Mouse (Mus musculus): ENCODE data around the gene Tmem178.

The Tmem178 gene

DNA sequence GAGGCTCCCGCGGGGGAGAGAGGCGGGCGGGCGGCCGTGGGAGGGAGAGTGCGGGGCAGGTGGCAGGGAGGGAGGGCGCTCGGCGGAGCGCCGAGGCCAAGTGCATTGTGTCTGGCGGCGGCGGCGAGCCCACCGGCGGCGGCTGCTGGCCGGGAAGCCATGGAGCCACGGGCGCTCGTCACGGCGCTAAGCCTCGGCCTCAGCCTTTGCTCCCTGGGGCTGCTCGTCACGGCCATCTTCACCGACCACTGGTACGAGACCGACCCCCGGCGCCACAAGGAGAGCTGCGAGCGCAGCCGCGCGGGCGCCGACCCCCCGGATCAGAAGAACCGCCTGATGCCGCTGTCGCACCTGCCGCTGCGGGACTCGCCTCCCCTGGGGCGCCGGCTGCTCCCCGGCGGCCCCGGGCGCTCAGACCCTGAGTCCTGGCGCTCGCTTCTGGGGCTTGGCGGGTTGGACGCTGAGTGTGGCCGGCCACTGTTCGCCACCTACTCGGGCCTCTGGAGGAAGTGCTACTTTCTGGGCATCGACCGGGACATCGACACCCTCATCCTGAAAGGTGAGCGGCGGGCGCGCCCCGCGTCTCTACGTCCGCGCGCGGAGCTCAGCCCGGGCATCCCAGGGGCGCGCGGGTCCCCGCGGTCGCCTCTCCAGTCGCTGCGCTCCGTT lies at the start of gene Tmem178:
TSS of gene Tmem178 (plus strand) at position 103 of the 669 bp plus-strand sequence.
- DNase-seq (ENCODE audit: low read depth, low spot score), result no peak

- DNase-seq (ENCODE audit: low read depth, low spot score), result no peak
Measured at GRCm38 (mm10) chr17:80896481-80896880, 48.0 kb upstream of the Tmem178 start.

GRCm38 (mm10) chr17:80897709-80898440 lies 46.6 kb upstream of the Tmem178 start:
- DNase-seq (ENCODE audit: low read depth, low spot score), result no peak

DNA sequence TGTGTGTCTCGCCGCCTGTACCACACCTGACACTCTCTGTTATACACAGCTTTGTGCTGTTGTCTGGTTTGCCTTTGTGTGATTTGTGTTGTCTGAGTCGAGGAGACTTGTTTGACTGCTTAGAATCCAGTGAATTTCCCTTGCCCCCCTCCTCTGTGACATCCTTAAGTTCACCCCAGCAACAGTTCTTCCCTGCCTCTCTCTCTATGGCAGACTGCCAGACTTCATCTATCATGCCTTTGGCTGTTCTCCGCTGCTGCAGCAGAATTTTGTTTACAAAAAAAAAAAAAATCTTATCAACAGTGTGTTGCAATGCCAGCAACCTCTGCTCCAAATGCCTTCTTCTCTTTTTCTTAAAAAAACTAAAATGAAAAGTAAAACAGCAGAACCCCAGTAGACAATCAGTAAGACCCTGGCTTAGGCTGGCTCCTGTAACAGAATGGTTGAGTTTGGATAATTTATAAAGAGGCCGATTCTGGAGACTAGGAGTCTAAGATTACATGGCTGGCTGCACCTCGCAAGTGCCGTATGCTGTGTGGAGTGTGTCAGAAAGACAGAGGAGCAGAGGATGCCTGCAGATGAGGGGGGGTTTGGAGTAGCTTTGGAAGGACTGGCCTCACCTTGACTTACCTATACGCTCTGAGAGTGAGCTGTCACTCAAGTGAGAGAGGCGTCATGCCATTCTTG lies 44.8 kb upstream of the Tmem178 start:
- no peak for DNase-seq (ENCODE audit: low read depth, low spot score)

DNA sequence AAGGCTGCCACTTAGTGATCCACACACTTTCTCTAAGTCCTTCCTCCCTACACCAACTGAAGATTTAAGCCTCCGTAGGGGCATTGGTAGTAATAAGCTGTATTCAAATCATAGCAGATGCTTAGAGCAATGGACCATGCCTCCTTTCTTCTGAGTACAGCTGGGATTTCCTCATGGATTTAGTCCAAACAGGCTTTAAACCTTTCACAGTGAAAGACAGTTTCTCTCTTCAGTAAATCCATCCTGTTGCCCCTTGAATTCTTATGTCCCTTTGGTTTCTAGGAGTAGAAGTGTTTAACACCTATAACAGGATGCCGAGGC lies 44.3 kb upstream of the Tmem178 start:
- DNase-seq (ENCODE audit: low read depth, low spot score), result no peak

GRCm38 (mm10) chr17:80901885-80902284 lies 42.5 kb upstream of the Tmem178 start:
- DNase-seq (ENCODE audit: low read depth, low spot score), result no peak

DNA sequence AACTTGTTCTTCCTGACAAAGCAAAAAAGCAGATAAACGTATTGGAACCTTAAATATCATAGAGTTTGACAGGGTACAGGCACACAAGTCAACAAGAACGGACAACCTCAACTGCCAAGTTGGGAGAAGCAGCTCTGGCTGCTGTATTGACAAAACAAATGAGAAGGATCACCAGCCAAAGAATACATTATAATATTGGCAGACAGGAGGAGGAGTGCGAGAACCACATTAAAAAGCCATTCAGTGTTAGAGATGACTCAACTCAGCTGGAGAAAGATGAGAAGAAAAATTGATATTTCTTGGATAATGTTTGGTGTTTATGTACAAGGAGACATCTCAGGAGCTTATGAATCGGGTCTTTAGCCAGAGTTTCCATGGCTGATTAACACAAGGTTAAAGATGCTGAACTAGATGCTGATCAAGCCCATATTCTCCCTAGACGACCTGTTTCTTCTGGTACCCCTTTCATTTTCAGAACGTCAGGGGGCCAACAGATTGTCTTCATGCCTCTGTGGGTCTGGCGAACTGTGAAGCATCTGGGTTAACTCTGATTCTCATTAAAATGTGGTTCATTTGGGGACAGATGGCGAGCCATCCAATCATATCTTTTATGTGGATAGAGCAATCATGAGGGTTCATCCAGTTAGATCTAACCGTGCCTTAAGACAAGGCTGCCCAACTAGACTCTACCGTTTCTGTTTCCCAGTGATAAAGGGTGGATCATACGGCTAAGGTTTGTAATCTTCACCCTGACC lies 41.1 kb upstream of the Tmem178 start:
- DNase-seq (ENCODE audit: low read depth, low spot score), result no peak

GRCm38 (mm10) chr17:80904061-80904460 lies 40.4 kb upstream of the Tmem178 start:
- no peak for DNase-seq (ENCODE audit: low read depth, low spot score)

DNA sequence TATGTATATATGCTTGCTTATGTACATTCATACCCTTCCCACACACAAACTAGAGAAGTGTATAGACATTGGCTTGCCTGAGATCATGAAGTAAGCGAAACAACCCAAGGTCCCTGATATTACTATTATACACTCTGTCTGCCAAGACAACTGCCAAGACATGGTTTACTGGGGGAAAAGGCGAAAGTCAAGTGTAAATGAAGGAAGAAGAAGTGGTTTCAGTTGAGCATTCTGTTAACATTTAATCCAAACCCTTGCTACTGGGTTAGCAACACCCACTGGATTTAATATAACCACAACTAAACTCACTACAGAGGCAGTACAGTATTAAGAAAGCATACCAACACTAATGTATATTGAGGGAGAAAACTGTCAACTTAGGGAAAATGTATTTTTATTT lies 28.8 kb upstream of the Tmem178 start:
- no peak for DNase-seq (ENCODE audit: low read depth, low spot score)

- DNase-seq (ENCODE audit: low read depth, low spot score), result no peak
Measured at GRCm38 (mm10) chr17:80919261-80919660, 25.2 kb upstream of the Tmem178 start.

- DNase-seq (ENCODE audit: low read depth, low spot score), result no peak
Measured at GRCm38 (mm10) chr17:80921286-80922134, 22.9 kb upstream of the Tmem178 start.

DNA sequence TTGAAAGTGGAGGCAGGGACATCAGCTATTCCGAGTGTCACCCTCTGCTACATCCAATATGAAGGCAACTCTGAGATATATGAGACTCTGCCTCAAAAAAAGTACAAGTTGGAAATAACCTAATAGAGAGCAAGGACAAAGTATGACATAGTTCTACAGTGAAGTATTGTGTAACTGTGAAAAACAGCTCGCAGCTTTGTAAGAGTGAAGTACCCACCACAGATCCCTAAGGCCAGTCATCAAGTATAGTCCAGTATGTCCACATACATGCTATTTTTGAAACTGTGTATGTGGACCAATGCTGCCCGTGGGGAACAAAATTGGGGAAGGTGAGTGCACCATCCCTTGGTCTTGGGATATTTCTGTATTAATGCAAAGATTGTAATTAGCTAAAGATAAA lies 18.9 kb upstream of the Tmem178 start:
- DNase-seq (ENCODE audit: low read depth, low spot score), result no peak

- DNase-seq (ENCODE audit: low read depth, low spot score), result no peak
Measured at GRCm38 (mm10) chr17:80927151-80927550, 17.3 kb upstream of the Tmem178 start.

- DNase-seq (ENCODE audit: low read depth, low spot score), result no peak
Measured at GRCm38 (mm10) chr17:80932716-80933115, 11.7 kb upstream of the Tmem178 start.

DNA sequence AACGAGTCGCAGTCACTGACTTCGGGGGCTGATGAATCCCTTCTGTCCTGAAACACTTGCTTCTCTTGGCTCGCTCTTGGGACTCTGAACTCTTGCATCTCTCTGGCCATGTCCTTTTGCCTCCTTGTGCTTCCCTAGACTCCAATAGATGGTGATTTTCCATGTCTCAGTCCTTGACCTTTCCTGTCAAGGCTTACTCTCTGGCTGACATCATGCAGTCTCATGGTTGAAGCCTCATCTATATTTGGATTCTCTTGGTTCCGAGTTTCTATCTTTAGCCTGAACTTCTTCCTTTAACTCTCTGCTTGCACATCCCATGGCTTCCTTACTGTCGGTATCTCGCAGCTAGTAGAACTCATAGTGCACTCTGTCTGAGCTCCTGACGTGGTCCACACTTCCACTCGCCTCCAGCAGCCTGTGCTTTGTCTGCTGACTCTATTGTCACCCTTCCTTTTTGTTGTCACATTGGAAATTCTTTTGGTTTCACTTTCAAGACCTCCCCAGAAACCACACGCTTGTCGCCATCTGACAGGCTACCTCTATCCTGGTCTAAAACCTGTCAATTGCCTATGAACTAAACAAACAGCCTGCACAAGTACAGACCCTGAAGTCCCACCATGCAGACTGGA lies 10.9 kb upstream of the Tmem178 start:
- no peak for DNase-seq (ENCODE audit: low read depth, low spot score)

- no peak for DNase-seq (ENCODE audit: low read depth, low spot score)
Measured at GRCm38 (mm10) chr17:80935807-80936519, 8.5 kb upstream of the Tmem178 start.

DNA sequence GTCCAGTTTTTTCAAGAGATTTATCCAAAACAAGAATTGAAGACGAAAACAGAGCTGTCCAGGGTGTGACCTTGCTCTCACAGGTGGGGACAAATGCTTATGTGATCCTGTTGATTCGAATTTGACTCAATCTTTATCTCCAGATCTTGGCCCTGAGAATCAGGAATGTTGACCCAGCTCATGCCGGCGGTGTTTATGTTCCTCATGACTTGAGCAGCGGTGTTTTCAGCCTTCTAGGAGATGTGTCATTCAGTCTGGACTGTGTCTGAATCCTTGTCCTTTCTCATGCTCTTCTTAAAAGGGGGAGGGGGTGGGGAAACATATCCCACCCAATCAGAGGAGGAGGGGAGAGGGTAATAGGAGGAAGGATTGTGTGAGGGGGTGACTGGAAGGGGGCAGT lies 7.9 kb upstream of the Tmem178 start:
- no peak for DNase-seq (ENCODE audit: low read depth, low spot score)

GRCm38 (mm10) chr17:80939833-80940232 lies 4.6 kb upstream of the Tmem178 start:
- no peak for DNase-seq (ENCODE audit: low read depth, low spot score)

GRCm38 (mm10) chr17:80941857-80942256 lies 2.6 kb upstream of the Tmem178 start:
- no peak for DNase-seq (ENCODE audit: low read depth, low spot score)

Measured in retina, adult 2 months (tissue).